Mouse (Mus musculus): ENCODE data around the gene Mark3. TPM values are rescaled to one million over a fixed set of nuclear protein-coding genes. Genes with fewer than 3 reads are reported as not detected.

Mark3 gene
- polyA plus RNA-seq, 1 experiment from 2014 or later: 22.4 TPM

DNA sequence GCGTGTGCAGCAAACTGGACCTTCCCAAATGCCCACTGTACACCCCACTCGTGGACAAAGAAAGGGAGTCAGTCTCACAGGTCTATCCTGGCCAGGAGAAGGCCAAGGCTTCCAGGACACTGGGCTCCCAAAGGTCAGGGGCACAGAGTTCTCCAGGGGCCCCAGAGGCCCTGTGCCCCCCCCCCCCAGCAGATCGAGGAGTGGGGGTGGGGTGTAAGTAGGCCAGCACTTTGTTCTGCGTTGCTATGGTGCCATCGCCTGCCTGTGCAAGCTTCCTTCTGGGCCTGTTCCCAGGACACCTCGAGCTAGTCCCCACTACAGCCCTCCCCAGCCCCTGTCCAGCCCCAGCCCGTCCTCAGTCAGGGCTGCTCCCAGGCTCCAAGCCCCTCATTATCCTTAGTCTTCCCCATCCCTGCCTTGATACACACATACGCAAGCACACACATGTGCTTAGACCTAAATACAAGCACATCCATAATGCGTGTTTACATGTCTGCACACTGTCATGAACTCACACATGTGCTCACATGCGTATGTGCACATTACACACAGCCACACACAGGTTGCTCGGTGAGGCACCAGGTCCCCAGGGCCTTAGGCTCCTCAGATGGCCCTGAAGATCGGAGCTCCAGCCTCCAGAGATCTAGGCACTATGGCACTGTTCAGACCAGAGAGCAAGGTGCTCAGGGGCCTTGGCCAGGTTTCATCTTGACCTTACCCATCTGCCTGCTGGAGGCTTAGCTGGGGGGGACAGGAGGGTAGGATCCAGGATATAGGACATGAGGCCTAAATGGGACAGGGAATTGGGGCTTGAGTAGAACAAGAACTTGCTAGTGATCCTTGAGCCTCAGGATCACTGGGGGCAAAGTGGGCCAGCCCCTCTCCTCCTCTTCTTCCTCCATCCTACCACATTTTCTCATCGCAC lies 120.8 kb downstream of the Mark3 start:
- peak overlapping the region; percentile 34; the same call in 1 of the 2 replicates for H3K9ac ChIP-seq
- H3K4me2 ChIP-seq (replicated peaks): no peak overlapping the region
- ATAC-seq: no peak

DNA sequence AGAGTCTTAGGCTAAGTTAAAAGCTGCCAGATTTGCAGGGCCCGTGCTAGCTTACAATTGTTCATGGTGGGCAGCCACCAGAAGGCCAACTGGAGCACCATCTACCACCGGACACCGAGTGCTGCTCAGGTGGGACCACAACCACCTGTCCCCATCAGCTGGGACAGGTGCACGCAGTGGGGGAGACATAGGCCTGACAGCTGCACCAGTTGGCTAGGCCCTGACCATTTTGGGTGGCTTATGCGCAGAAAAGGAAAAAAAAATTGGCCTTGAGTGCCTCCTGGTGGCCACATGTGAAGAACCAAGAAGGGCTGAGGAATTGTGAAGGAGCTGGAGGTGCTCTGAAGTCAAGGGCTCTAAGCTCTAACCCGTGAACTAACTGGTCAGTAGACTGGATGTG lies 121.9 kb downstream of the Mark3 start:
- 39% methylated on average over 6 of the region's 6 CpGs for WGBS
- peak overlapping the region; percentile 27; the same call in 1 of the 2 replicates for H3K27ac ChIP-seq
- peak; percentile 10; the same call in 1 of the 2 replicates for ATAC-seq

More for the DNA sequence above, 120.8 kb downstream of the Mark3 start:
- H3K27ac ChIP-seq: peak overlapping the region; percentile 79; the same call in 1 of the 2 replicates
- no peaks in the 10 kb centered on the region for H3K9me3 ChIP-seq
- H3K4me1 ChIP-seq (replicated peaks): peaks cover 54% of the 10 kb centered on the region
- H3K4me3 ChIP-seq (replicated peaks): no peak overlapping the region
- H3K27me3 ChIP-seq (replicated peaks): no peaks in the 10 kb centered on the region
- 64% methylated on average over 12 of the region's 13 CpGs for whole genome bisulfite sequencing
- H3K36me3 ChIP-seq: no peaks in the 10 kb centered on the region

DNA sequence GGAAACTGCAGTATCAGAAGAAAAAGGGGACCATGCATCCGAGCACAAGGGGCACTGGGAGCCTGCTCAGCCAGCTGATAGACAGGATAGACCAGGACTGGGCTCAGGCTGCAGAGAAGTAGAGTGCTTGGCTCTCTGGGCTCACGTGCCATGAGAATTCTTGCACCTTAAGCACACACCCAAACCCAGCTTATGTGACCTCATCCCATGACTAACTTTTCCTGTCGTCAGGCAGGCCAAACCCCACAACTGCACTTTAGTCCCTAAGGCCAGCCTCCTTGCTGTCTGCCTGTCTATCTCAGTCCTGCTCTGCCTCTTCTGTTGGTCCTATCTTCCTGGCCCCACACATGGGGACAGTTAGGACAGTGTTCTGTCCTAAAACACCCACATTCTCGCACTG lies 123.4 kb downstream of the Mark3 start:
- Histone ChIP-seq H3K4me3 (replicated peaks) (no peak overlapping the region), H3K36me3 (no peaks in the 10 kb centered on the region), H3K4me2 (replicated peaks) (0 out of 2 replicates have a peak overlapping the region, but pooled peaks have one; percentile 0), H3K27ac (no peak overlapping the region), H3K9me3 (no peaks in the 10 kb centered on the region), H3K4me1 (replicated peaks) (peaks cover 35% of the 10 kb centered on the region), H3K9ac (no peak overlapping the region), H3K27me3 (replicated peaks) (no peaks in the 10 kb centered on the region)
- 54% methylated on average over 4 of the region's 4 CpGs for WGBS
- ATAC-seq: peak; percentile 35

More for the DNA sequence above, 121.9 kb downstream of the Mark3 start:
- H3K4me3 ChIP-seq (replicated peaks): no peak overlapping the region
- H3K4me2 ChIP-seq (replicated peaks): no peak overlapping the region
- peaks cover 48% of the 10 kb centered on the region for H3K4me1 ChIP-seq (replicated peaks)
- 0 out of 2 replicates have a peak overlapping the region, but pooled peaks have one; percentile 8 for H3K9ac ChIP-seq
- no peaks in the 10 kb centered on the region for H3K9me3 ChIP-seq
- no peaks in the 10 kb centered on the region for H3K27me3 ChIP-seq (replicated peaks)
- H3K36me3 ChIP-seq: no peaks in the 10 kb centered on the region

DNA sequence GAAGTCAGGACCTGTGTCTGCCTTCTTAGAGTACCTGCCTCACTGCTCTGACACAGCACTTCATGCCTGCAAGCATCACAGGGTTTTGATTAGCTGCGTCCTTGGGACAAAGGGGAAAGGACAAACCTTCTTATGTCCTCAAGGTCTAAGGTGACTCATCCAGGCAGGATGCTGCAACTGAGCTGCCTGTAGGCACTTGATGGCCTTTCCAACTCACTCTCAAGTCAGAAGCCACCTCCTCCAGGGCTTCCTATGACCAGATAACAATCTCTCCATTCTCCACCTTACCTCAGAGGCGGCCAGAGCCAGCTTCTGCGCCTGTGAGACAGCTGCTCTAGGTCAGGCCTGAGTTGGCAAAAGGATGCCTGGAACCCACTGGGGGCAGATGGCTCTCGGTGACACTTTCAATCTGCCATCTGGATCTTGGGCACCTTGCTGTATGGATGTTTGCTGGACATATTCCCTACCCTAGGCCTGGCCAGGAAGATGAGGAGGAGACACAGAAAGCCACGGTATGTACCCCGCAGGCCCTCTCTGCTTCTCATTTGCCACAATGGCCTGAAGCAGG lies 124.1 kb downstream of the Mark3 start:
- Histone ChIP-seq H3K4me2 (replicated peaks) (no peak overlapping the region), H3K9me3 (no peaks in the 10 kb centered on the region), H3K9ac (no peak overlapping the region), H3K4me3 (replicated peaks) (no peak overlapping the region), H3K4me1 (replicated peaks) (peaks cover 28% of the 10 kb centered on the region), H3K36me3 (no peaks in the 10 kb centered on the region), H3K27me3 (replicated peaks) (no peaks in the 10 kb centered on the region), H3K27ac (no peak overlapping the region)
- no peak for ATAC-seq
- 79% methylated on average over 6 of the region's 6 CpGs for WGBS

DNA sequence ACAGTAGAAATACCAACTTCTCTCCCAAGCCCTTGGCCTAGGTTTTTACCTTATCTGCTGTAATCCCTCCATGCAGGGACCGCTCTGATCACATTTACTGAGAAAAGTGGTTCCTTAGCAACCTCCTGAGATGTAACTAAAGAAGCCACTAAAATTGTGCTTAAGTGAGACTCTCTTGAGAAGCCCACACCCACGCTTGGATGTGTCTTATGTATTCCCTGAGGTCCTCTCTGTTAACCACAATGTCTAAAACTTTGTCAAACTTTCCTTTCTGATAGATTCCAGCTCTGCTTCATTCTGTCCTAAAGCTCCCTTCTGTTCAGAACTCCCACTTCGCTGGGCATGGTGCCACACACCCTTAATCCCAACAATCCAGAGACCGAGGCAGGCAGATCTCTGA lies 125.2 kb downstream of the Mark3 start:
- H3K9me3 ChIP-seq: no peaks in the 10 kb centered on the region
- no peak for ATAC-seq
- H3K36me3 ChIP-seq: no peaks in the 10 kb centered on the region
- no peak overlapping the region for H3K4me2 ChIP-seq (replicated peaks)
- H3K27ac ChIP-seq: no peak overlapping the region
- WGBS: 73% methylated on average over 4 of the region's 4 CpGs
- H3K4me3 ChIP-seq (replicated peaks): no peak overlapping the region
- H3K9ac ChIP-seq: no peak overlapping the region
- no peaks in the 10 kb centered on the region for H3K27me3 ChIP-seq (replicated peaks)
- peaks cover 22% of the 10 kb centered on the region for H3K4me1 ChIP-seq (replicated peaks)

DNA sequence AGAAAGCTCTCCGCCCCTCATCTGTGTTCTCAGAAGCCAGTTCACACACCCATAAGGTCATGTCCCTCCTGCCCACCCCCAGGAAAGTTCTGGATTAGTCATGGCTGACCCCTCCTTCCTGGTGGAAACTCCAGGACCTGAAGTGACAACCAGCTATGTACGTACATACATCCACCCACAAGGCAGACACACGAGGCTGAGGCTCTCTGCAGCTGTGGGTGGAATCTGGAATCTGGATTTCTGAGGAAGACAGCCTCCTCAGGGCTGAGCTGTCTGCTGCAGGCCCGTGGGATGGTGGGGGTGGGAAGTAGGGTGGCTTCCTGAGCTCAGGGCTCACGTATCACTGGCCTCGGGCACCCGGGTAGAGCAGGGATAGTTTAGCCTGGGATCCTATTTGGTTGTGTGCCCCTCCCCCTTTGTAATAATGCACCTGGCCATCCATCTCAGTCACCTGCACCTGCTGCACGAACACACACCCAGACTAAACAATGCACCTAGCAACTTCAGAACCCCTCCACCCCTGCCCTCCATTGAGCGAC lies 126.7 kb downstream of the Mark3 start:
- Histone ChIP-seq H3K4me3 (replicated peaks) (no peak overlapping the region), H3K9me3 (no peaks in the 10 kb centered on the region), H3K27ac (no peak overlapping the region), H3K4me2 (replicated peaks) (no peak overlapping the region), H3K27me3 (replicated peaks) (no peaks in the 10 kb centered on the region), H3K36me3 (no peaks in the 10 kb centered on the region), H3K4me1 (replicated peaks) (peaks cover 26% of the 10 kb centered on the region), H3K9ac (no peak overlapping the region)
- no peak for ATAC-seq
- WGBS: 55% methylated on average over 9 of the region's 9 CpGs

DNA sequence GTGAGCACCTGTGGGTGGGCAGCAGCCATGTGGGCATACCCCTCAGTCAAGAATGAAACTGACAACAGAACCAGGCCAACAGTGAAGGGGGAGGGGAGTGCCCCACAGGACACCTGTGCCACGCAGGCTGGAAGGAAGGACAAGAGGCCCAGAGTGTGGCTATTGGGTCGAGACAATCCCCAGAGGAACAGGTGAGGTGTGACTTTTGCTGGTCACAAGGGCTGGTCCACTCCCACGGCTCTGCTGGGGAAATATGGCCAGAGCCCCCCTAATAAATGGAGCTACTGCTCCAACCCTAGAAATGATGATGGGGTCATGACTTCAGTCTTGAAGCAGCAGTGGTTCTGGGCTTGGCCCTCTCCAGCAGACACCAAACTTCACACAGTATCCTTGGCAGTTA lies 129.0 kb downstream of the Mark3 start:
- ATAC-seq: no peak
- Histone ChIP-seq H3K9me3 (no peaks in the 10 kb centered on the region), H3K27ac (no peak overlapping the region), H3K4me3 (replicated peaks) (no peak overlapping the region), H3K4me2 (replicated peaks) (no peak overlapping the region), H3K9ac (no peak overlapping the region), H3K27me3 (replicated peaks) (no peaks in the 10 kb centered on the region), H3K4me1 (replicated peaks) (peaks cover 20% of the 10 kb centered on the region), H3K36me3 (0 out of 2 replicates have a peak, but pooled peaks cover 3% of the 10 kb centered on the region)
- WGBS: 75% methylated on average over 3 of the region's 3 CpGs

DNA sequence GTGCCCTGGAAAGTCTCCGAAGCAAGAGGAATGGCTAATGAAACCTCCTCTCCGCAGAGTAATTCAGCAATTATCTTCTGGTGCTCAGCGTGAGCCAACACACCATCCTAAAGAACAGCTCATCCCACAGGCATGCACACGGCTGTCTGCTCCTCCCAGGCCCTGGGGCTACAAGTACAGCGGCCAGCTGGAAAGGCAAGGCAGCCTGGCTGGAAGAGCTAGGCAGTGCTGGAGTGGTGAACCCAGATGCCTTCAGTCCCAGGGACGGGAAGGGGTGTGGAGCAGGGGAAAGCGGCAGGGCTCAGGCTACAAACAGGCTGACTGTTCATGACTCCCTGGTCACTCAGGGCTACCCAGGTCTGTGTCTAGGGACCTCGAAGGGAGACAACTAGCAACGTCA lies 130.3 kb downstream of the Mark3 start:
- Histone ChIP-seq H3K36me3 (0 out of 2 replicates have a peak, but pooled peaks cover 3% of the 10 kb centered on the region), H3K4me2 (replicated peaks) (no peak overlapping the region; the same call in 1 of the 2 replicates), H3K27me3 (replicated peaks) (no peaks in the 10 kb centered on the region), H3K27ac (peak overlapping the region; percentile 34), H3K4me3 (replicated peaks) (no peak overlapping the region), H3K4me1 (replicated peaks) (peaks cover 18% of the 10 kb centered on the region), H3K9ac (no peak overlapping the region), H3K9me3 (no peaks in the 10 kb centered on the region)
- ATAC-seq: peak; percentile 69
- 31% methylated on average over 9 of the region's 9 CpGs for WGBS

DNA sequence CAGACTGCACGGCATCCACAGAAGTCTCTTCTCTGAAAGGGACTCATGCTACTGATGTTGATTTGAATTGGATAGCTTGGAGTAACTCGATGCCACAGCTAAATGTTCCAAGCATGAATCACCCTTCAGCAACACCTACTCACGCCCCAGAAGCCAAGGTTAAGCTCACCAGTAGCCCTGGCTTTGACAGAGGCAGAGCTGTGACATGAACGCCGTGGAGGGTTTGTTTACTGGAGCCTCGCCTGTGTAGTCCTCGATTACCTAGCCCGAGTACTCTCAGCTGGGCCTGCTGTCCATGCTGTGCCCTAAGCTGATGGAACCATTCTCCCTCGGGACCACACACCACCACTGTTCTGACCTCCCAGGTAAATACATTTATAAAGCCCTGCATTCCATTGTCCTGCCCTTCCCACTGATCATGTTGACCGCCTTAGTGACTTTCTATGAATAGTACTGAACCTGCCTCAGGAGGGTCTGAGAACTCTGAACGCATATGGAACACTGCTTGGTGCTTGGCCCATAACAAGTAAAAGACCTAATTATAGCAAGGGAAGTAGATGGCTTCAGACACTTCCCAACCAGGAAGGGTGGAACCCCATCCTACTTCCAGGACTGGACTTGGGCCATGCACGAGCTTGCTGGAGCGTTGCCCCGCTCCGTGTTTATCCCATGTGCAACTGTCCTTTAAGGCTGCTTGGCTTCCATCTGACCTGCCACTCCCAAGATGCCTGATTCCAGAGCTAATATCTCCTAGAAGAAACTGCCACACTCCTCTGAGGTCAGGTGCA lies 131.1 kb downstream of the Mark3 start:
- Histone ChIP-seq H3K4me1 (replicated peaks) (peaks cover 18% of the 10 kb centered on the region), H3K27ac (peak overlapping the region; percentile 34; the same call in 1 of the 2 replicates), H3K36me3 (peaks cover 9% of the 10 kb centered on the region), H3K4me3 (replicated peaks) (no peak overlapping the region), H3K9ac (no peak overlapping the region), H3K9me3 (no peaks in the 10 kb centered on the region), H3K4me2 (replicated peaks) (no peak overlapping the region), H3K27me3 (replicated peaks) (no peaks in the 10 kb centered on the region)
- 41% methylated on average over 15 of the region's 15 CpGs for WGBS
- peak; percentile 31; the same call in 1 of the 2 replicates for ATAC-seq

Data from intestine, embryonic 15.5 days (tissue).